Mouse (Mus musculus): Measurements from ENCODE around the gene Ero1l.

Ero1l gene

GRCm38 (mm10) chr14:45318426-45319236 lies at the start of gene Ero1l:
Ero1l (minus strand) TSS chr14:45318771.
- DNase-seq = peak; percentile 81

DNA sequence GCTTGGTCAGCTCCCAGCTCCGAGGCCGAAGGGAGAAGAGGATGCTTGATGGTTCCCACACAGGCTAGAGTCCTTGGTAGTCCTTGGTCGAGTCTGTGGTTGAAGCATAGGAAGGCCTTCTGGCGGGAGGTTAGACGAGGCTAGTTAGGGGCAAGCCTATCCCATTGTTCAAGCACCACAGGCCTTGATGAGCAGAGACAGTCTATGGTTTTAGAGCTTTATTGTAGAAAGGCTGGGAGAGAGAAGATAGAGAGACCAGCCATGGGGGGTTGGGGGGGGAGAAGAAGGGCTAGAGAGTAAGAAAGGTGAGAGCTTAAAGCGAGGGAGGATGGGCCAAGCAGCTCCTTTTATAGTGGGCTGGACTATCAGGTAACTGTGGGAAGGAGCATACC lies 46.6 kb upstream of the Ero1l start:
- DNase-seq = no peak

DNA sequence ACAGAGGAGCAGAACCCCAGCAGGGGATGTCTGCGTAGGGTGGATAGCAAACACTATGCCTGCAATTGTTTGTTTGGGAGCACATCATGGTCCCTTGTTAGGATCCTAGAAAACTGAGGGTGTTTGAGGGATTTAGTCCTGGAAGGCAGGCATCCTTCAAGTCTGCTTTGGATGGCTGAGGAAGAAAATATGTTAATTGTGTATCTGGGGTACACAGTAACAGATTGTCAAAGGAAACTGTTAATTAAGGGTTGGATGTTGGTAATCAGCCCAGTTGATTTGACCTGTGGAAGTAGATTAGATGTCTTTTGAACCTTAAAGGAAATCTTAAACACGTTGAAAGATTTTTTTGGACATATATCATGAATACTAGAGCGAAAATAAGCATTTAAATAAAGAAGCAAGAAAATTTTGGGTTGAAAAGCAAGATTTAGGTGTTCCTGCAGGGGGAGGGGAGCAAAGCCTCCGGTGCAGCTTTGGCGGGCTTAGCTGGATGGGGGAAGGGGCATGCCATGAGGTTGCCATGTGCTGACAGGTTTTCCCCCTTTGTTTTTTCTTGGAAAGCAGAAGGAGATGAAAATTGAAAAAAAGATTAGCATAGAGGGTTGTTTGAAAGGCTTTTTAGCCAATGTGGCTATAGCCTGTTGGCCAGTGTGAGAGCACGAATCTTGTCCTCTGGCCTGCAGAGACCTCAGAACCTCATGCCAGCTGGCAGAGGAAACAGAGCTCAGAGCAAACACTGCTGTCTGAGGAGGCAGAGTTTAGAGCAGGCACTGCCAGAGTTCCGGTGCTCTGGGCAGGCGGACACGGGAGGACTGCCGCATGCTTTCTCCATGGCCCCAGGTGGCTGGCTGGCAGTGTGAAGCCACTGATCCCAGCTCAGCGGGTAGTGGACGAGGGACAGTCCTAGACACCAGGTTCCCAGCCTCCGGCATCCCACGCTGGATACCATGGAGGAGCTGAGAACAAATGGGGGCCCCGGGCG lies 45.9 kb upstream of the Ero1l start:
- peak; percentile 67 for DNase-seq

DNA sequence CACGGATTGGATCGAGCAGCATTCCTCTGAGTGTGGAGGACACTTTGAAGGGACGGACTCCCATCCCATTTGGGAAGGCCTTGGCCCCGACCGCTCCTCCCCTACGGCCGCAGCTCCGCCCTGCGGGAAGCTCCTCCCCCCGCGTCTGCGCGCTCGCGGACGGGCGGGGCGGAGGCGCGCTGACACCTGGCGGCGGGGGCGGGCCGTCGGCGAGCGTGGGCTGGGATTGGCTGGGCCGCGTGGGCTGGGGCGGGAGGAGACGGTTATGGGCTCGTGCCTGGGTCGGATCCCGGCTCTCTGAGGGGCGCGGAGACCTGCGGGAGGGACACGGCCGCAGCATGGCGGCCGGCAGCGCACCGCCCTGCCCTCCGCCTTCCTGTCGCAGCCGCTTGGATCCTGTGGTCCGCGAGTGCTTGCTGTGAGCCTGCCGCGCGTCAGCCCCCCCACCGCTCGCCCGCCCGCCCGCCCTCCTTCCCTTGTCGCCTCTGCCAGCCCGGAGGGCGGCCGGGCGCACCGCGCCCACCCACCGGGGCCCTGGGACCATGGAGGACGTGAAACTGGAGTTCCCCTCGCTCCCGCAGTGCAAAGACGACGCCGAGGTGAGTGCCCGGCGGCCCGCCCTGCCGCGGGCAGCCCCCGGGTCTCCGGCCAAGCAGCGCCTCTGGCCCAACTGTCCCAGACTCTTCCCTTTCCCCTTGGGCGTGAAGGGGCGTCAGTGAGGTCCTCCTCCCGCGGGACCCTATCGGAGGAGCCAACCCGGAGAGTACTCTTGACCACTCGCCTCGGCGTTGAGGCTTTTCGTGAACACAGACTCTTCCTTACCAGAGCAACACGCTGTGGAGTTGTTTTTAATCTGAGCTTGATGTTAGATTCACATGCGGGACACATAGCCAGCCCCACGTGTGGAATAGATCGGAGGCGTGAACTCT lies 32.6 kb upstream of the Ero1l start, which contains the start of gene Styx:
Gene Styx, plus strand, starts transcription at position 163 of the 929 bp plus-strand sequence.
- DNase-seq = peak; percentile 96

- peak; percentile 94 for DNase-seq
Measured at GRCm38 (mm10) chr14:45329589-45330181, 11.1 kb upstream of the Ero1l start, which contains the start of gene Psmc6. Psmc6 (plus strand) TSS chr14:45329788.

- no peak for DNase-seq
Measured at GRCm38 (mm10) chr14:45329018-45329588, 10.5 kb upstream of the Ero1l start.

DNA sequence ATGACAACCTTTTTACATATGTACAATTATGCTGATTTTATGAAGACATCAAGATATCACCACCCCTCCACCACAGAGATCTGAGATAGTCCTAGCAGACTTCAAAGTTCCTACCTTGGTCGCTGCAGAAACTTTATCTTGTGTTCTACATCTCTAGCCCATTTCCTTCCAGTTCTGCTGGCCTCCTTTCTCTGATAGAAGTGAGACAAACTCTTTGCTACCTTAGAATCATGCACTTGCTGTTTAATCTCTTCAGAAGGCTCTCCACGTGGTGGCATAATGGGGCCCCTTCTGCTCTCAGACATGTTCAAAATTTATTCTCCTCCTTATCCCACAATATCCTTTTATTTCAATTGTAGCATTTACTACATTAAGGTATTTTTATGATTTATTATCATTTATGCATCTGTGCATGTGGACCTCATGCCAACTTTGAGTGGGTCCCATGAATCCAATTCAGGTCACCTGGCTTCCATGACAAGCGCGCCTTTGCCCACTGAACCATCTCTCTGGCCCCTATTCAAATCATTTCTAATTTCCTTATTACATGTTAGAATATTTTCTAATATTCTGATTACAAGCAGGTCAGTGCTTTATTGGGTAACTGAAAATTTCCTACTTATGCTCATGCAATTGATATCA lies 9.6 kb upstream of the Ero1l start:
- DNase-seq = no peak

DNA sequence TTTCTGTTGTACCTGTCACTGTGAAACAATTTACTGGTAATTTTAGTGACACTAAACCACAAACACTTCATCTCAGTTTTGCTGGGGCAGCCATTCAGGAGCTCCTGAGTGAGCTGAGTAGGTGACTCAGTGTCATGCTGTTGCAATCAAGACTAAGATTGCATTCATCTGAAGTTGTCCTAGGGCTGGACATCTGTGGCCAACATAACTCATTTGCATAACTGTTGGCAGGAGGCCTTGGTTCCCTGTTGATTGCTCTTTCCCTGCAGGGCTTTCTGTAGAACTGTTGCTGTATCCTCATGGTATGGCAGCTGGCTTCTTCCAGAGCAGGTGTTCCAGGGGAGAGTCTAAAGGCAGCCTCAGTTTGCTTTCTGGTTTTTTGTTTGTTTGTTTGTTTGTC lies 6.9 kb upstream of the Ero1l start:
- DNase-seq = peak; percentile 28

DNA sequence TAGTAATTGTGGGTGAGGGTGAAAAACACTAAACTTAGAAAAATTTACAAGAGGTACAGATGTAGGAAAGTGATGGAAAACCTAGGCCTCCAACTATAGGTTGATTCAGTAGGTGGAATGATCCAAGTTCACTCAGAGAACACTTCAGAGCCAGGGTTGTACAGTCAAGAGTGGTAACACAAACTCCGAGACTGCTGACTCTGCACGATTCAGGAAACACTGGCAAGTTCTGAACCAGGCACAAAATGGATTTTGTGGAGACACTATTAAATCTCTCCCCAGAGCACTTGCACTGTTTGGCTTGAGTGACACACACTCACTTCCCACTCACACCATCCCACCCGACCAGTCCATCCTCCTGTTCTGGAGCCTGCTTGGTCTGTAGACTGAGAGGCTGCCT lies 4.7 kb upstream of the Ero1l start:
- DNase-seq = no peak

DNA sequence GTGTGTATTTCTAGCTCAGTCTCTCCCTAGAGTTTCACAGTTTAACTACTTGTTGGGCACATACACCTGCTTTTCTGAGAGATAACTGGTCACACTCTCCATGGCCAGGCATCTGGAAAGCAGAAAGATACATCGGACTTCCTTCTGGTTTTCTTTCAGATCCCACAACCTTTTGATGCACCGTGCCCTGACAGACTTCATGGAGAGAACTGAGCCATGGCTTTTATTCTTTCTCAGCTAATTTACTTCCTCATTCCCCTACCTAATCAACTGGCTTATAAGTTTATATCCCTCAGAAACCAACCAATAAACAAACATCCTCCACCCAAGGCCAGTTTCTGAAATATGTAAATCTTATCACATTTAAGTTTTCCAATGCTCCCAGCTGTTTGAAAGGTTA lies 3.9 kb upstream of the Ero1l start:
- no peak for DNase-seq

DNA sequence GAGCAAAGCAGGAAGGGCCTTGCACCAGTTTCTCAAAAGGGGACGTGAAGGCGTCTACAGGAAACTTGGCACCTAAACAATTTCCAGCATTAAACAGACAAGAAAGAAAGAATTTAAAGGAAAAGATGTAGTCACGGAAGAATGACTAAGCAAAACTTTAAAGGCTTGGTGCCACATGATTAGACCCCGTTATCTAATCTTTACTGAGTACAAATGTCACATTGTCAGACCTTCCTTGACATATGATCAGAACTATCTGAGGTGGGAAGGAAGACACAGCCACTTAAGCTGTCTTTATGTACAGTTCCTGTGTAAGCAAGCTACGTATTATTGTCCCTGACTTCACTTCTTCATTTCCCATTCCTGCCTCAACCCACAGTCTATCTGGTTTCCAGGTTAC lies 3.1 kb upstream of the Ero1l start:
- DNase-seq = no peak

DNA sequence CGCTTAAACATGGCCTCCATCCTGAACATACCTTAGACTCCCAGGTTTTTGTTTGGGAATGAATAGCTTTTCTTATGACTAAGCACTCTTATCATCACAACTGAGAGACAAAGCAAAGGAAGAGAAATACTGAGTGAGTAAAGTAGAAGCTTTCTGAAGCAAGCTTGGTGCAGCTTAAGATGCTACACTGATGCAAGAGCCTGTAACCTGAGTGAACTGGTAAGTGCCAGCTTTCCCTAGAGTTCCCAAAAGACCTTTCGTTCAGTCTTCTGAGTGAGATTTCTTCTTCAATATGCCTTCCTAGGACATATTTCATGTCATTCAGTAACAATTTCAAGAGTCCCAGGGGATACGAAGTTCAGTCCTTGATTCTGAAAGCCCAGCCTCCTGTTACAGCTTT lies 2.5 kb upstream of the Ero1l start:
- no peak for DNase-seq

DNA sequence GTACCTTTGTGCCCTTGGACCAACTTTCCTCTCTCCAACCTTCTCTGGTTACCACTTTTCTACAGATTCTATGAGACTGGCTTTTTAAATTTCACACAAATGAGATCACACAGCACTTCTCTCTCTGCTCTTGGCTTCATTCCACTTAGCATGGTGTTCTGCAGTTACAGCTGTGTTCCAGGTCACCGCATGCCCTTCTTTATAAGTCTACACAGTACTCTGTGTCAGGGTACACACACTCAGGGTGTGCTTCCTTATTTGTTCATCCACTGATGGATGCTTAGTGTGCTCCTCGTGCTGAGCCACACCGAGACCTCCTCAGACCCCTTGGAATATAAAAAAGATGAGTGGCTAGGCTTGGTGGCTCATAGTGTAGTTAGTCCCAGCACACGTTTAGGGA lies 1.5 kb upstream of the Ero1l start:
- no peak for DNase-seq

- DNase-seq = no peak
Measured at GRCm38 (mm10) chr14:45319237-45319610, 653 bp upstream of the Ero1l start.

DNA sequence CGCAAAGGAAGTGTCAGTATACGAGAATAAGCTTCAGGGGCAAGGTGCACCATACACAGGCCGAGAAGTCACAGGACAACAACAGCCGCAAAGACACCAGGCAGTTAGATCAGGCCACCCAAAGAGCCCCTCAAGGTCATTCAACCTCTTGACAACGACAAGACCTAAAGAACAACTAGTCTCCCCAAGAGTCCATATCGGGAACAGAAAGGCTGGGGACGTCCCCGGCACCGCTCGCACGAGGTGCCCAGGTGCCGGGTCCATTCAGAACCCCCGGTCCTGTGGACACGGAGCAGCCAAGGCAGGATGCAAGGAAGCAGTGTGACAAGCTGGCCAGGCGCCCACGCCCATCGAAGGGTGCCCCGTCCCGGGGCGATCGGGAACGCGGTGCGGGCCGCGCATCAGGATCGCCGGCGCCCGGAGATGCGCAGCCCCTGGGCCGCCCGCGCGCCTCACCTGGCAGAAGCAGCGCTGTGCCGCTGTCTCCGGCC lies 605 bp downstream of the Ero1l start:
- peak; percentile 35 for DNase-seq

DNA sequence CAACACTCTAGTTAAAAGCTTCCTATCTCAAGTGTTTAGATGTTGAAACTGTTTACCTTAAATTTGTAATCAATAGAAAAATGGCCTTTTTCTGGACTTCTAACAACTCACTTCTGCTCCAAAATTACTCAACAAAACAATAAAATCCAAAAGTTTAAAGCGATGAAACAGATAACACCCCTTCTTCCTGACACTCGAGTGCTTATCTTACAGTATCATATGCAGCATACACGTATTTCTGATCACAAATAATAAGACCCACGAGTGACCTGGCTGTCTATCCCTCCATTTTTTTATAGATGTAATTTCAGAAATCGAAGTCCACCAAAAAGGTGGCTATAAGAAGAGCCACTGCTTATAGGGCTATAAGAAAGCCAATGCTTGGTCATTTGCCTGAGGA lies 1.6 kb downstream of the Ero1l start:
- DNase-seq = no peak

- no peak for DNase-seq
Measured at GRCm38 (mm10) chr14:45310101-45310500, 8.5 kb downstream of the Ero1l start.

GRCm38 (mm10) chr14:45309646-45310045 lies 8.9 kb downstream of the Ero1l start:
- DNase-seq = no peak

DNA sequence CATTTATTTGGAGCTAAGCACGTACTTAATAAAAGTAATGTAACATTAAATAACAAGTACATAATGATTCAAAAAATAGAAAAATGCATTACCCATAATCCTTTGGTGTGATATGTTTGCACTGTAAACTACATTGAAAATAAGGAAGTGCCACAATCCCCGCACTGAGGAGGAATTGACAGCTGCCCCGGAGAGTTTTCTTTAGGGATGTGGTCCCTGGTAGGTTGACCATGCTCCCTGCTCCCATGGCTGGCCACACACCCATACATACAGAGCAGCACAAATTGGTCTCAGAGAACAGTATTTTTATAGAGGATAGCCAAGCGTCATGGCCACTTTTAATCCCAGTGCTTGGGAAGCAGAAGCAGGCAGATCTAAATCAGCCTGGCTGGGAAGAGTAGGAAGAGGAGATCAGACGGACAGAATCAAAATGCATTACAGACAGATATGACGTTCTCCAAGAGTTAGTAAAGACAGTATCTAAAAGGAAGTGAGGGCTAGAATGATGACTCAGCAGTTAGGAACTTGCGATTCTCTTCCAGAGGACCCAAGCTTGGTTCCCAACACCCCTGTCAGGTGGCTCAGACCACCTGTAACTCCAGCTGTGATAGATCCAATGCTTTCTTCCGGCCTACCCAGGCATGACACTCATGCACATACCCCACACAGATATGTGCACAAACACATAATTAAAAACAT lies 10.8 kb downstream of the Ero1l start:
- no peak for DNase-seq

DNA sequence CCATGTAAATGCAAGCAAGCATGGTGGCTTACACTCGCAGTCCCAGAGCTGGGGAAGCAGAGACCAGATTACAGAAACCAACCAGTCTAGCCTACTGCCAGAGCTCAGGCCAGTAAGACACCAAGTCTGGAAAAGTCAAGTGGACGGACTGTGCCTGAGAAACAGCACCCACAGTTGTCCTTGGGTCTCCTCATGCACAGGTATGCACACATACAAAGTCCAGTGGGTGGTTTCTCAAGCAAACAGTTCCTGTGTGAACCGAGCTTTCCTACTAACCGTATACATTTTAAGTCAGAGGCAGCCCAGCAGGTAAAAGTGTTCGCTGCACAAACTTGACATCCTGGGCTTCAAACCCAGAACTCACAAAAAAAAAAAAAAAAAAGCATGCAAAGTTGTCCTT lies 12.7 kb downstream of the Ero1l start:
- DNase-seq = no peak
